Mouse (Mus musculus): Measurements from ENCODE around the gene Rapgef3.
A peak's percentile ranks its signal among the peaks of the same experiment; 100 is the strongest.

The Rapgef3 gene

DNA sequence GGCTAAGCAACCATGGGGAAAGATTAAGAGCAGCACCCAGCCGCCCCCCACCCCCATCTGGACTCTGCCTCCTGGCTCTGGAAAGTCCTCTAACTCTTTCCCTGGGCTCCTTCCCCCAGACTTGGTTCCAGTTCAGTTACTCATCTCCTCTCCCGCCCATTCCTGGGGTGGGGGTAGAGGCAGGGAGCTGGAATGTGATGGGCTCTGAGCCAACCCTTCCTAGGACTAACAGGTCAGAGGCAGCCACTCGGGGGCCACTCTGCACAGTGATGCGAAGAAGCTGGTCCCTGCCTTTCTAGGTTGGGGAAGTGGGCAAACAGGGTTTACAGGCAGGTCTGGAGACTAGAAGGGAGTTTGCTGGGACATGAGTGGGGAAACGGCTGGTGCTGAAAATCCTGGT is 5.3 kb upstream of the Rapgef3 start:
- no peak for DNase-seq (ENCODE audit: low read depth)

DNA sequence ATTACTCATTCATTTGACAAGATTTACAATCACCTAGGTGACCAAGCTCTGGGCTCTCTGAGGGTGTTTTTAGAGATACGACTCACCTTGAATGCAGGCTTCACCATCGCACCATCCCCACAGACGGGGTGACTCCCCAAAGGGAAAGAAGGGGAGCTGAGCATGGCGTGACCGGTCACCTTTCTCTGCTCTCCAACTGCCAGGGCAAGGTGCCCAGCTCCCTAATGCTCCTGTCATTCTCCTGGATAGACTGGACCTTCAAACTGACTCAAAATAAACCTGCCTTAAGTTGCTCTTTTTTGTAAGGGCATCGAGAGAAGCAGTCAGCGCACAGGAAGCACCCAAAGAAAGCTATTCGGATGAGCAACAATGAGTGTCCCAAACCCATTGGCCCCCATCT is 2.5 kb upstream of the Rapgef3 start:
- DNase-seq (ENCODE audit: low read depth), result no peak

DNA sequence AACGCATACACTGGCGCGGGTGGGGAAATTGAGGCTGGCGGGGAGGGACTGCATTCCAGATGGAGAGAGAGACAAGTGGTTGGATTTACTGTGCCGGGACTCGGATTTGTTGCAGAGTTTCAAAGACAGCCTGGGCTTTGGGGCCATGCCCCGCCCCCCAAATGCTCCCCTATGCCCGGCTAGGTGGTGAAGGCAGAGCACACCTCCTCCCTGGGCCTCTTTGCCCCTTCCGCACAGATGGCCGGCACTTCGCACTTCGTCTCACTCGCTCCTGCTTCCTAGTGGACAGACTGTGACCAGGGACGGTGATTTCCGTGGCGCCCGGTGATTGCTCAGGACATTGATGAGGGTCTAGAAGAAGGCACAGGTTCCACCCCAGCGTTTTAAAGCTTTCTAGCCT is 420 bp upstream of the Rapgef3 start:
- peak; percentile 90 for DNase-seq (ENCODE audit: low read depth)

DNA sequence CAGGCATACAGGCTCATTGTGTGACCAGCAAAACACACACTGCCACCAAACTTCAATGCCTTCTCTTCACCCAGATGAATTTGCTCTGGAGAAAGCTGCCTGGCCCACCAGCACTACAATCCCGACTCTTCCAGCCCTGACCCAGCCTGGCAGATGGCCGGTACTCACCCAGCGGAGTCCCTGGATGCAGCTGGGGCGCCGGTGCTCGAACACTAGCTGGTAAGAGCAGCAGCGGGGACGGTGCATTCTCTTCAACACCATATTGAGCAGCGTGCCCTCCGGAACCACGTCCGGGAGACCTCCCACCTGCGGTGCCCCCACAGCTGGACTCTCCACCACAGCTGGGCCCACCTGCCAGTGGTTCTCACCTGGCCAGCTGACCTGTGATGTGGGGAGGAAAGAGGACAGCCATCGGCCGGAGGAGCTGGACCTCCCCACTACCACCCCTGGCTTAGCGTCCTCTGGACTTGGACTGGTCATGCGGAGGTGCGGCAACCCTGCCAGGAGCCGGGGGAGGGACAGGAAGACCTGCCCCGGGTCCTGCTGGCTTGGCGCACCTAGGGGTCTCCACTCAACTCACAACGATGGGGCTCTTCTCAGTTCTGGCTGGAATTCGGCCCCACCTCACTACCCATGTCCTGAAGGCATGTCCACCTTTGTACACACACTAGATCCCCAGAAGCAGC is 1.0 kb downstream of the Rapgef3 start:
- DNase-seq (ENCODE audit: low read depth), result no peak

DNA sequence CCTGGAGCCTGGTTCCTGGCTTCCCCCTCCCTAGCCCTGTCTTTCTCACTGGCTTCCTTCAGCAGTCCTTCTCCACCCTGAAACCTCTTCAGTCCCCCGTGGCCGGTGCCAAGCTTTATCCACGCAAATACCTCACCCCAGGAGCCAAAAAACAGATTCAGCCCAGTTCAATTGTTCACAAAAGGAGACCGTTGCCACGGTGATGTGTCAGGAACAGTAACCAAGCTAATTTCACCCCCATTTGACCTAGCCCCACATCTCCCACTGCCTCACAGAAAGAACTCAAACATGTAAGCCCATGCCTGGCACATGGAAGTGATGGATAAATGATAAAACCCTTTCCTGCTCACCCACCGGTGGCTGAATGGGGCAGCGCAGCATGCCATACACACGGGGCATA is 1.6 kb downstream of the Rapgef3 start:
- no peak for DNase-seq (ENCODE audit: low read depth)

DNA sequence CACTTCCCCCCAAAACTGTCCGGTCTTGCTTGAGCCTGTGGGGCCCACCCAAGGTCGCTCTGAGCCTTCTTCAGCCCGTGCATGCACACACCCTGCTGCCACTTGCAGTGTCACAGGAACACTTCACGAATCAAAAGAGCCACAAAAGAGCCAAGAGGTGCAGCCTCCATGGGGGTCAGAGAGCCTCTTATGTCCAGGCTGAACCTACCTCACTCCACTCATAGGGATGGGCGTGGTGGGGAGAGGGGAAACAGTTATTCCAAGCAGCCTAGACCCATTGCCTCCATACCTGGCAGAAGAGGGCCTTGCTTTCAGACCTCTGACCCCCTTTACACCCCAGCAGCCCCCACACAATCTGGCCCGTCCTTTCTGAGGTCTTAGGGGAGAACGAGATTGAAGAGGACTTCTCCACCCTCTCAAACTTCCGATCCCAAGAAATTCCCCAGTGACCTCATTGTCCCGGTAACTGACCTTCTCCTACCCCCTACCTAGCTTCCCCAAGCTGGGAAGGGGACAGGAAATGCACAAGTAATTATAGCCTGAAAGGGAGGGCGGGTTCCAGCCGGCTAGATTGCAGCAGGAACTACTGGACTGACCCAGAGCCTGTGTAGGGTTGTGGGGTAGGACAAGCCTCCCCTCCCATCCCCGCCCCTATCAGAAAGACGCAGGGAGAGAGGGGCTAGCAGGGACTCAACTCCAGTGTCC is 2.5 kb downstream of the Rapgef3 start:
- no peak for DNase-seq (ENCODE audit: low read depth)

DNA sequence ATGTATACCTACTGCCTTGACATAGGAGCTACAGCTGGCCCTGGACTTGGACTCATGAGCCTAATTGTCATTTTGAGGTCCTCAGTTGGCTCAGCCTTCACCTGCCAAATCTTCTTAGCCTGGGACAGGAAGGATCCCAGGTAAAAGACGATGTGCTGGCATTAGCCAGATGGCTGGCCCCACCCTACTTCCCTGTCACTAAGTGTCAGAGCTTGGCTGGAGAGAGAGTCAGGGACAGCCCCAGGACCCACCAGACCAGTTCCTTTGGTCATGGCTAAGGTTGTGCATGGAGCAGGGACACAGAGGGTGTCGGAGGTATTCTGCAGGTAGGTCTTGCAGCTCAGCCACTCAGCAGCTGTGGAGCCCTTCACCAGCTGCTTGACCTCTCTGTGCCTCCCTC is 3.2 kb downstream of the Rapgef3 start:
- no peak for DNase-seq (ENCODE audit: low read depth)

DNA sequence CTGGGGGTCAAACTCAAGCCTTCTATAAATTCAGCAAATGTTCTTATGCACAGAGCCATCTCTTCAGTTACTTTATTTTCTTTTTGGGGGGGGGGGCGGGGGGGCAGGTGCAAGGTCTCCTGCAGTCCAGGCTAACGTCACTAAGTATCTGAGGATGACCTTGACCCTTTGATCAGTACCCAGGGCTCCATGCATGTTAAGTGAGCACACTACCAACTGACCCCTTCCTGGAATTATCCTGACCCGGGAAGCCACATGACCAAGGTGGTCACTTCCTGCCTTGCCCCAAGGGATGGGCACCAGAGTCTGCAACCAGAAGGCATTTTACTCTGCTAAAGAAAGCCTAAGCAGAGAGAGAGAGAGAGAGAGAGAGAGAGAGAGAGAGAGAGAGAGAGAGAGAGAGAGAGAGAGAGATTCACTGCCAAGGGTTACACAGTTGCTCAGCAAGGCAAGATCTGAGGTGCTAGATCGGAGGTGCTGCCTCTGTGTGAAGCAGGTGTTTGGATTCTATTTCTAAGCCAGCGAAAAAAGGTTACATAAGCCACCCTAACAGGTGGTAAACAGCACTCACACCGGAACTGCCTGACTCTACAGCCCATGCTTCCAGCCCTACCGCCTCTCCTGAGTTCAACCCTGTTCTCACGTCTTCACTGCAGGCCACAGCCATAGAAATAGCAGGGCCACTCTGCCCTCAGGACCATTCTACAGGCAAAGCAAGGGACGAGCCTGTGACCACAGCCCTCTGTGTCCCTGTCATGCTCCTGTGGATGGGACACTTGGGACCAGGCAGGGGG is 4.3 kb downstream of the Rapgef3 start:
- no peak for DNase-seq (ENCODE audit: low read depth)

DNA sequence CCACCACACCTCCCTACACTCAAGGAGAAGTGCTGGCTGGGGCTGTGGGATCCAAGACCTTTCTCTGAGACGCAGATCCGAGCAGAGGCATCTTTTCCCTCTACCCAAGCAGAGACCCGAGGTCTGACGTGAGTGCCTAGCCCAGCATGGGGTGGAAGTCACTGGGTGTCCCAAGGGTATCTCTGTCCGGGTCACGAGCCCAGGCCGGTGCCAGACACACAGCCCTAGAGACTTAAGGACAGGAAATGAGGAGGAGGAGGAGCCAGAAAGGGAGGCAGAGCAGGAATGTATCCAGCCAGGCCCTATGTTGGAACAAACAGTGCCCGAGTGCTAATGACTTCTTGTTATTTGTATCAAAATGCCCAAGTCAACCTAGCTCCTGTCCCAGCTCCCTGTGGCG is 5.0 kb downstream of the Rapgef3 start:
- no peak for DNase-seq (ENCODE audit: low read depth)

DNA sequence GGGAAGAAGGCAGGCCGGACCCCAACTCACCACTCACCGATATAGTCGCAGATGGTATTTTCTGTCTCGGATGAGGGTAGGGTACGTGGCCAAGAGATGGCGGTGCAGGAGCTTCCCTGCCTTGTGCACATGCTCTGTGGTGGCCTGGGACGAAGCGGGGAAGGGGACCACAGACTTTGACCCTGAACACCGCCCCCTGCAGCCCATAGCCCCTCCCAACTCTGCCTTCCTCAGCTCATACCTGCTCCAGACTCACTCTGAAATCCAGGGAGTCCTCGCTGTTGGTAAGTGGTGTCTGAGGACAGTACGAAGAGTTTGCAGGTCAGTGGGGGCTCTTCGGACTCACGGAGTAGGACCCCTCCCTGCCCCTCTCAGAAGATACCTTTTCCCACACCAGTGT is 6.3 kb downstream of the Rapgef3 start:
- no peak for DNase-seq (ENCODE audit: low read depth)

DNA sequence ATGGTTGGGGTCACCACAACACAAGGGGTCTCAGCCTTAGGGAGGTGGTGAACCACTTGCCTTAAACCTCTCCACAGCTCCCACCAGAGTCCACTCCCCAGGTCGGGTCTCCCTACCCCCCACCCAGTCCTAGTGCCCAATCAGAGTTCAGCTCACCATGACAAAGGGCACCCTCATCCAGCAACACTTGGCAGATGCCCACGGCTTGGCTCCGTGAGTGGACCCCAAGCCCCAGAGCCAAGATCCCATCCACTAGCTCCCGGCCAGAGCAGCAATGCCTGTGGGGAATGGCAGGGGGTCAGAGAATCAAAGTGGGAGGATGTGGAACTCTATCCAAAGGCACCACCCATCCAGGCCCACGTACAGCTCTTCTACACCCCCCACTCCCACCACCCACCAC is 6.8 kb downstream of the Rapgef3 start:
- DNase-seq (ENCODE audit: low read depth), result no peak

DNA sequence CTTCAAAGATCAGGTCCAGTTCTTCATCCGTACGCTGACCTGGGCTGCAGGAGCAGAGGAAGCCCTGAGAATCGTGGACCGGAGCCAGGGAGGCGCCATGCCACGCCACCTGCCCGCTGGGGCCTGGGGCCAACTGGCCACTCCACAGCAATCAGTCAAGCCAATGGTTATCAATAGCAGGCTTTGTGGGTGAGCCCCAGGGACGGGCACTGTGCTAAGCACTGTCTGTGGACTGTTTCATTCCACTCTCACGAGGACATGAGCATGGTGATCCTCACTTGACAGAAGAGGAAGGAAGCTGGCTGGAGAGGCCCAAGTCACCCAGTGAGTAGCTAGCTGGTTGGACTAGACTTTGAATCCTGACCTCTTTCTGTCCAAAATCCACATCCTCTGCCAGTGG is 7.8 kb downstream of the Rapgef3 start:
- DNase-seq (ENCODE audit: low read depth), result no peak

DNA sequence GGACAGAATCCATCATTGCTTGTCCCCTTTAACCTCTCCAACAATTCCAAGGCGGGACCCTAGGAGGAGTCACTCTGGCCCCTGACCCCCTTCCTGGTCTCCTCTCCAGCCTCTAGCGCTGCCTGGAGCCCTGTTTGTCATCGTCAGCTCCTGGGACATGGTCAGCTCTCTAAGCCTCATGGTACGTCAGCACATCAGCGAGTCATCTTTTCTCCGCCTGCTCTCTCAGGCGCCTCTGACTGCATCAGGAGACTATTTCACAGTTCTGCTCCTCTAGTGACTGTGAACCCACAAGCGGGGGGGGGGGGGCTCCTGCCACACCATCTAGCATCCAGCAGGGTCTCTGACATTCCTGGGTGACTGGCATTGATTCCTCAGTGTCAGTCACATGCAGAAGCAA is 12.4 kb downstream of the Rapgef3 start:
- no peak for DNase-seq (ENCODE audit: low read depth)

DNA sequence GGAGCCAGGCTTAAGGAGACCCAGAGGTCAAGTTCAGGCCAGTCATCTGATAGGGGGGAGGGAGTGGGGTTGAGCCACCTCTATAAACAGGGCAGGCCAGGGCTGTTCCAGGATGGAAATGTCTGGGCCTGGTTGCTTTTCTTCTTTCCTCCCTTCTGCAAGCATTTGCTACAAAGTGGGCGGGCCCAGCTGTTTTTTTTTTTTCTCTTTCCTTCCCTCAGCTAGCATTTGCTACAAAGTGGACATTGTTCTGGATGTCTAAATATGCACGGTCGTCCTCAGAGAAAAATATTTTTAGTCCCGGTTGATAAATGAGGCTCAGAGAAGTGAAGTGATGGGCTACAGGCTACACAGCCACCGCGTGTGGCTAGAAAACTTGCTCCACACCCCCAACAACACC is 13.3 kb downstream of the Rapgef3 start:
- DNase-seq (ENCODE audit: low read depth), result no peak

DNA sequence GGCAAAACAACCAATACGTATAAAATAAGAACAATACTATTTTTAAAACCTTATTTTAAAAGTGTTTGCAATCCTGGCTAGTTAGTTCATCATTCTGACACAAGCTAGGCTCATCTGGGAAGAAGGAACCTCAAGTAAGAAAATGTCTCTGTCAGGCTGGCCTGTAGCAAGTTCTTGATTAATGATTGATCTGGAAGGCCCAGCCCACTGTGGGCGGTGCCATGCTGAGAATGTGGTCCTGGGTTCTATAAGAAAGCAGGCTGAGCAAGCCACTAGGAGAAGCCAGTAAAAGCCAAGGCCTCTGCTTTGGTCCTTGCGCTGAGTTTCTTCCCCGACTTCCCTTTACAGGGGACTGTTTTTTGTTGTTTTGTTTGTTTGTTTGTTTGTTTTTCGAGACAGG is 15.3 kb downstream of the Rapgef3 start:
- no peak for DNase-seq (ENCODE audit: low read depth)

DNA sequence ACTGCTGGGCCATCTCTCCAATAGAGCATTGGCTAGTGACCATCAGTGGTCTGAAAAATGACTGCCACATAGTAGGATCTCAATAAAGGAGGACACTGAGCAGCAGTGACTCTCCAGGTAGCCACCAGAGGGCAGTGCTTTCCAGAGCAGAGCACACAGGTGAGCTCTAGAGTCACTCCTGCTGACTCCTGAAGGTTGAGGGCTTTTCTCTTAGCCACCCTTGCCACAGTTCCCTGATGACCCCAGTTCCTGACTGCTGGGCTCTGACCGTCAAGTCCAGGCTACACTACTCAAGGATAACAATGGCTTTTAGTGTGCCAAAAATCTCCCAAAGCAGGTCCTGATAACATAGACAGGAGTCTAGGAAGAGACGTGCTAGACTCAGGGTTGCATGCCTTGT is 16.1 kb downstream of the Rapgef3 start:
- no peak for DNase-seq (ENCODE audit: low read depth)

DNA sequence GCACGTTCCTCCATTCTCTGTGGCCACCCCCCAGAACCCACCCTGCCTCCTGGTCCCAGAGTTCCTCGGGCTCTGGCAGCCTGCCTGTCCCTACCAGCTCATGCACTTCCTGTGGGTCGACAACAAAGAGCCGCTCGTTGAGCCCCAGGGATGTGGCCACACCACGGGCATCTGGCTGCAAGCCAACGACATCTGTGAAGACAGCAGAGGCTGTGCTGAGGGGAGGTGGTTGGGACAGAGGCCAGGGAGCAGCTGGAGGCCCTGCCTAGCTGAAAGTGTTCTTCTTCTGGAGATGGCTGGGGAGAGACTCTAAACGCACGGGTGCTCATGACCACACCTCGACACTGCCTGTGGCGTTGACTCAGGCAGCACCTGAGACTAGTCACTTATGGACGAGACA is 17.1 kb downstream of the Rapgef3 start:
- DNase-seq (ENCODE audit: low read depth), result peak; percentile 98

DNA sequence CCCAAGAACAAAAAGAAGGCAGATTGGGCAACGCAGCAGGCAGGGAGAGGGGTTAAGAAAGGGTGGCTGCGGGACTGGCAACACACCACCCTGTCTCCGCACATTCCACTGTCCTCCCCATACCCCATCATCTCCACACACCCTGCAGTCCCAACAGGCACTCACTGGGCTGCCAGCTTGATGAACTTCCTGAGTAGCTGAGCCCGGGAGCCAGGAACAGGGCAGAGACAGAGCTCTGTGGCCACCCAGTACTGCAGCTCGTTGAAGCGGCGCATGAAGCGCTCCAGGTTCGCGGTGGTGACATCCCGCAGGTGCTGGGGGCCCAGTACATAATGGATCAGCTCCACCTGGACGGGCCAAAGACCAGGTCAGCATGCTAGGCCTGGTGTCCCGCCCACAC is 17.9 kb downstream of the Rapgef3 start:
- no peak for DNase-seq (ENCODE audit: low read depth)

DNA sequence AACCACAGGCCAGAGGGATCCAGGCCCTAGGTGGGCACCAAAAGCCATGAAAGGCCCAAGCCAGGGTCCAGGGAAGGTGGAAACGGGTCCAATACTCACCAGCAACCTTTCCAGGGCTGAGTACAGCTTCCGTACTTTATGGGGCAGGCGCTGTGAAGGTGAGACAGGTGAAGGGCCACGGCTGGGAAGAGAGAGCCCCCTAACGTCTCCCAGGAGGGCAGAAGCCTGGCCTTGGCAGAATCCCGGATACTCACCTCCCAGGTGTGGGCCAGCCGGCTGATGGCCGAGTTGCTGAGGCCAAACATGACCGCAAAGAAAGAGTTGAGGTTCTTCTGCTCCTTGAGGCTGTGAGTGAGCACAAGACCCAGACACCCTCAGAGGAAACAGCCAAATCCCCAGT is 18.4 kb downstream of the Rapgef3 start:
- DNase-seq (ENCODE audit: low read depth), result no peak

DNA sequence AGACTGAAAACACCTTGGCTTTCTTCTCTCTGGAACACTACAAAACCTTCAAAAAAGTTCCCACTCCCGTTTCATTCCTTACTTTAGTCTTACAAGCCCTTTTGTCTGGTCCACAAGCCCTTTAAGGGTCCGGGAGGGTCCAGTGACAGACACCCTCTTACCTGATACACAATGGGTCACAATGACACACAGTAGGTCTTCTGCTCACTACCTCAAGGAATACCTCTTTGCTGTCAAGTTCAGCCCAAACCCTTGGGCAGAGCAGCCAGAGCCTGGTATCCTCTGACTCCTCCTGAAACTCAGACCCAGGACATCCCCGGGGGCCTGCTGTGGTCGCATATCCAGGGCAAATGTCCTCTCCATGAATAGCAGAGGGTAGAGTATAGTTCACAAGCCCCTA is 18.8 kb downstream of the Rapgef3 start:
- DNase-seq (ENCODE audit: low read depth), result no peak

DNA sequence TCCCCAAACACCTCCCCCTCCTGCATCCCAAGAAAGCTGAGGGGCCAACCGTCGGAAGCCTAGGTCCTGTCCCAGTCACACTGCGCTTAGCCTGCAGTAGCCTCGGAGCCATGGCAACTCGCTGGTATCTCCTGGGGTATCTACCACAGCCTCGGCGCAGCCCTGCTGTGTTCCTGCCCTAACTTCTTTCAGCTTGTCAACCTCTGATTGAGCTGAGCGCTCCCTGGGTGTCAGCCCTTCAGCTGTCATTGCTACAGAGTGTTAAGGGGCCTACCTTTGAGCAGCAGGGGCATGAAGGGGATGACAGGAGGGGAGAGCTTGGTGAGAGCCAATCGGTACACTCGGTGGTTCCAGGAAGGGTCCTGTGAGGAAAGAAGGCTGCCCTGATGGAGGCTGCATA is 19.5 kb downstream of the Rapgef3 start:
- no peak for DNase-seq (ENCODE audit: low read depth)

DNA sequence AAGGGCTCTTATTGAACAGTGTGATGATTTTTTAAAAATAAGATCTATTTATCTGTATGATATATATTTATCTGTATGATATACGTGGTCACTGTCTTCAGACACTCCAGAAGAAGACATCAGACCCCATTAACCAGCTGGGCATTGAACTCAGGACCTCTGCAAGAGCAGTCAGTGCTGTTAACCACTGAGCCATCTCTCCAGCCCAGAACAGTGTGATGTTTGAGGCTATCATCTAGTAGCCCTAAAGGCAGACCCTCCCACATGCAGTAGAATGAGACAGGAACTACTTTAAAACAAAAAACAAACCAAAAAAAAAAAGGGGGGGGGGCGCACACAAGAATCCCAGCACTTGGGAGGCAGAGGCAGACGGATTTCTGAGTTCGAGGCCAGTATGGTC is 20.3 kb downstream of the Rapgef3 start:
- no peak for DNase-seq (ENCODE audit: low read depth)

DNA sequence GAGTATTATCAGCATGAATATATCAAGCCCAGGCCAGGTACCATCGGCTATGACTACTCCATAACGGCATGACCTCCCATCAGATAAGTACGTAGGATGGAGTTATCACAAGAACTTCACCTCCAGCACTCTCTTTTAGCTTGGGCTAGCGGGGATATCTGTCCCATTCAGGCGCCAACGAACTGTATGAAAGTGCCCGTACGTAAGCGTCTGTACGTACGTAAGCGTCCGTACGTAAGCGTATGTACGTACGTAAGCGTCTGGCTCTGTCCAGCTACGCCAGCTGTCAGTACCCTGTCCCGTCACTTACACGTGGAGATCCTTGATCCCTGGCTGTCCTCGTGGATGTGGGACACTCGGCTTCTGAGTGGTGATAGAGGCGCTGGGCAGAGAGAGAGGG is 21.0 kb downstream of the Rapgef3 start:
- no peak for DNase-seq (ENCODE audit: low read depth)

All from 416B (cell line).